In the genomic region with DNA sequence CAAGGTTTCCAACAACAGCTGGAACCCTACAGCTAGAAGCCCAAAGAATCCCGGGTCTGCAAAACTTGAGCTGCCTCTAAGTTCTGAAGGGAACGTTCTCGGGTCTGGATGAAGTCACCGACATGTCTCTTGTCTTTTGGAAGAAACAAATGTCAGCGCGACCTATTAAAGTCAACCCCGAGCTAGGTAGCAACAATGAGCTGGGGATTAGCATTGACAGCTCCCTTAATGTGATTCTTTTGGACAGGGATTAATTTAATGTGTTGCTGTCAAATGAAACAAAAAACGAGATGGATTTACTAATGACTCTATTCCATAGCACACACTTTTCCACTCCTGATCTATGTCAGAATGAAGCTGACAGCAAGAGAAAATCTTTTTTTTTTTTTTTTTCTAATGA, we compare ENCODE assay signal across 14 mouse cellular contexts. TPM values are rescaled to one million over a fixed set of nuclear protein-coding genes. Genes with fewer than 3 reads are reported as not detected.
DNase-seq lines count a peak whose midpoint lies in the region; ATAC-seq and TF ChIP-seq lines count a peak whose summit lies in the region.
"Had no signal": no experiment of that assay in that cellular context is flagged by ENCODE, and none has a peak within 500 bp of the region (broad histone marks: within the 10 kb centered on the region; RNA-seq: fewer than 3 reads in every experiment).

No protein-coding gene starts in this region.

- ATAC-seq in heart, embryonic 11.5 days (replicated peaks; ENCODE audit: insufficient number of reproducible peaks, low FRiP score, low TSS enrichment): no peak
- no peak for ATAC-seq in stomach, embryonic 14.5 days (ENCODE audit: insufficient number of reproducible peaks, insufficient read depth, low FRiP score, low read depth)
- ATAC-seq in stomach, postnatal 0 days (ENCODE audit: low FRiP score, low TSS enrichment): no peak

- H3K27me3 ChIP-seq in heart, embryonic 11.5 days (ENCODE audit: control insufficient read depth, insufficient read depth, low read length): no peaks in the 10 kb centered on the region
- H3K27me3 ChIP-seq in stomach, embryonic 14.5 days (ENCODE audit: control insufficient read depth, insufficient read depth, low read length): no peaks in the 10 kb centered on the region
- no peaks in the 10 kb centered on the region for H3K27me3 ChIP-seq in stomach, postnatal 0 days (ENCODE audit: control insufficient read depth, insufficient read depth, low read length)

- no peaks in the 10 kb centered on the region for H3K4me1 ChIP-seq in heart, embryonic 11.5 days (ENCODE audit: control insufficient read depth, insufficient read depth, low read length)
- H3K4me1 ChIP-seq in stomach, embryonic 14.5 days (ENCODE audit: control insufficient read depth, insufficient read depth, low read length): peaks cover 4% of the 10 kb centered on the region; the same call in 1 of the 2 replicates
- no peaks in the 10 kb centered on the region for H3K4me1 ChIP-seq in stomach, postnatal 0 days (replicated peaks; ENCODE audit: control insufficient read depth, insufficient read depth)

- H3K9ac ChIP-seq in heart, embryonic 11.5 days (ENCODE audit: low read depth, low read length): no peak overlapping the region
- no peak overlapping the region for H3K9ac ChIP-seq in stomach, embryonic 14.5 days (replicated peaks; ENCODE audit: low read depth, low read length)
- no peak overlapping the region for H3K9ac ChIP-seq in stomach, postnatal 0 days (ENCODE audit: low read length)

- WGBS in heart, embryonic 11.5 days (ENCODE audit: insufficient replicate concordance): 18% methylated on average over 8 of the region's 8 CpGs
- WGBS in stomach, embryonic 14.5 days: 11% methylated on average over 8 of the region's 8 CpGs
- WGBS in stomach, postnatal 0 days: 21% methylated on average over 8 of the region's 8 CpGs

- peak overlapping the region; percentile 92 for H3K4me2 ChIP-seq in heart, embryonic 11.5 days
- 0 out of 2 replicates have a peak overlapping the region, but pooled peaks have one; percentile 82 for H3K4me2 ChIP-seq in stomach, embryonic 14.5 days (replicated peaks; ENCODE audit: low read depth, low read length)
- no peak overlapping the region for H3K4me2 ChIP-seq in stomach, postnatal 0 days (replicated peaks; ENCODE audit: low read depth)

- no peak for TF ChIP-seq EP300 in stomach, postnatal 0 days (optimal IDR thresholded peaks at IDR 0.05)

- no peaks in the 10 kb centered on the region for H3K9me3 ChIP-seq in heart, embryonic 11.5 days (replicated peaks; ENCODE audit: control insufficient read depth, low read length)
- H3K9me3 ChIP-seq in stomach, embryonic 14.5 days (ENCODE audit: control insufficient read depth, low read depth, low read length): no peaks in the 10 kb centered on the region
- no peaks in the 10 kb centered on the region for H3K9me3 ChIP-seq in stomach, postnatal 0 days (ENCODE audit: control insufficient read depth, low read length)

- H3K27ac ChIP-seq in heart, embryonic 11.5 days (ENCODE audit: low read depth, low read length): 0 out of 2 replicates have a peak overlapping the region, but pooled peaks have one; percentile 46
- no peak overlapping the region for H3K27ac ChIP-seq in stomach, embryonic 14.5 days (ENCODE audit: low read length)
- no peak overlapping the region for H3K27ac ChIP-seq in stomach, postnatal 0 days (replicated peaks)
- H3K27ac ChIP-seq: layer of hippocampus, adult 2 months had no signal

- no peaks in the 10 kb centered on the region for H3K36me3 ChIP-seq in heart, embryonic 11.5 days (ENCODE audit: control insufficient read depth, insufficient read depth, low read length)
- no peaks in the 10 kb centered on the region for H3K36me3 ChIP-seq in stomach, embryonic 14.5 days (ENCODE audit: control insufficient read depth, insufficient read depth, low read length)
- no peaks in the 10 kb centered on the region for H3K36me3 ChIP-seq in stomach, postnatal 0 days (ENCODE audit: control insufficient read depth, insufficient read depth, low read length)

- DNase-seq in heart, adult 18-20 months: no peak
- DNase-seq in stomach, postnatal 0 days (ENCODE audit: low spot score): no peak
- peak; percentile 48 for DNase-seq in mesoderm, embryonic 11.5 days (ENCODE audit: low read depth, low spot score)
- DNase-seq in urinary bladder, postnatal 14 days (ENCODE audit: low spot score): no peak
- DNase-seq in adrenal gland, postnatal 10 days: no peak
- no peak for DNase-seq in frontal cortex, postnatal 14 days (ENCODE audit: low spot score in 2 of 2)
- DNase-seq: adrenal gland, postnatal 14 days; cerebellum, adult 2 months; liver; lung, postnatal 36 days; spleen, adult 18-20 months had no signal

- H3K4me3 ChIP-seq in heart, embryonic 11.5 days (ENCODE audit: low read depth, low read length): no peak overlapping the region
- H3K4me3 ChIP-seq in stomach, embryonic 14.5 days (ENCODE audit: low read depth, low read length): no peak overlapping the region
- no peak overlapping the region for H3K4me3 ChIP-seq in stomach, postnatal 0 days (ENCODE audit: low read depth, low read length)
- H3K4me3 ChIP-seq: layer of hippocampus, adult 2 months had no signal

- no peak for TF ChIP-seq CTCF in stomach, postnatal 0 days (IDR thresholded peaks at IDR 0.05; ENCODE audit: low read depth)

RNA-seq across cellular contexts. Expression of a gene that starts 27.5 kb away (rescaled TPM):
- 37.9 and 50.2 TPM in 2 replicates for polyA plus RNA-seq in heart, embryonic 11.5 days (2014; fragmentation: Nextera tagmentation; extraction: Ambion mirVana)
- 10 to 100 TPM; 52.7 to 58.9 TPM for total RNA-seq in heart, adult 18-20 months (2021)
- polyA plus RNA-seq in stomach, embryonic 14.5 days (2014; fragmentation: Nextera tagmentation; extraction: Ambion mirVana): 34.7 and 40.1 TPM in 2 replicates
- polyA plus RNA-seq in stomach, postnatal 0 days (2015; fragmentation: Nextera tagmentation; extraction: Ambion mirVana): 12.9 and 14.2 TPM in 2 replicates
- total RNA-seq in adrenal gland, postnatal 10 days (2021): 10 to 100 TPM; 36.6 to 43.3 TPM
